Mouse (Mus musculus): ENCODE results near the gene Dtymk. TPM values are rescaled to one million over a fixed set of nuclear protein-coding genes. Genes with fewer than 3 reads are reported as not detected.
A peak's percentile ranks its signal among the peaks of the same experiment; 100 is the strongest.

Dtymk gene
- polyA plus RNA-seq, 1 experiment from 2014 or later = 281 TPM

- ATAC-seq (ENCODE audit: insufficient number of reproducible peaks, insufficient read depth, low FRiP score, low TSS enrichment, low read depth) = peak; percentile 95
- peak overlapping the region; percentile 70 for H3K9ac ChIP-seq (replicated peaks)
- peak overlapping the region; percentile 79 for H3K4me2 ChIP-seq
- no peaks in the 10 kb centered on the region for H3K27me3 ChIP-seq
- under 1% methylated on average over 30 of the region's 30 CpGs for WGBS
- no peaks in the 10 kb centered on the region for H3K9me3 ChIP-seq
- H3K4me3 ChIP-seq (replicated peaks) = peak overlapping the region; percentile 58
- H3K27ac ChIP-seq = peak overlapping the region; percentile 96
- H3K36me3 ChIP-seq = peaks cover 16% of the 10 kb centered on the region
- H3K4me1 ChIP-seq (replicated peaks) = peaks cover 5% of the 10 kb centered on the region
Observed at GRCm38 (mm10) chr1:93825105-93825674, 23.5 kb upstream of the Dtymk start.

- ATAC-seq (ENCODE audit: insufficient number of reproducible peaks, insufficient read depth, low FRiP score, low TSS enrichment, low read depth) = no peak
- Histone ChIP-seq H3K4me3 (replicated peaks) (peak within 1 kb of the TSS; percentile 58), H3K4me1 (replicated peaks) (peaks cover 5% of the 10 kb centered on the region), H3K27ac (peak within 1 kb of the TSS; percentile 96), H3K9ac (replicated peaks) (peak within 1 kb of the TSS; percentile 70), H3K36me3 (peaks cover 21% of the 10 kb centered on the region), H3K4me2 (peak within 1 kb of the TSS; percentile 79), H3K9me3 (no peaks in the 10 kb centered on the region), H3K27me3 (no peaks in the 10 kb centered on the region)
- 9% methylated on average over 10 of the region's 10 CpGs for WGBS
Observed at GRCm38 (mm10) chr1:93824609-93825008, 22.9 kb upstream of the Dtymk start, which contains the start of gene D2hgdh. TSS of gene D2hgdh (plus strand) at chr1:93824909.

- Histone ChIP-seq H3K4me3 (replicated peaks) (no peak overlapping the region), H3K36me3 (peaks cover 28% of the 10 kb centered on the region), H3K9ac (replicated peaks) (no peak overlapping the region), H3K27ac (peak overlapping the region; percentile 96; the same call in 1 of the 2 replicates), H3K9me3 (no peaks in the 10 kb centered on the region), H3K4me2 (peak overlapping the region; percentile 79), H3K4me1 (replicated peaks) (peaks cover 5% of the 10 kb centered on the region), H3K27me3 (no peaks in the 10 kb centered on the region)
- no peak for ATAC-seq (ENCODE audit: insufficient number of reproducible peaks, insufficient read depth, low FRiP score, low TSS enrichment, low read depth)
- WGBS = 81% methylated on average over 3 of the region's 3 CpGs
Observed at GRCm38 (mm10) chr1:93823796-93824495, 22.2 kb upstream of the Dtymk start.

- Histone ChIP-seq H3K4me2 (no peak overlapping the region), H3K4me1 (replicated peaks) (no peaks in the 10 kb centered on the region), H3K9me3 (no peaks in the 10 kb centered on the region), H3K27ac (no peak overlapping the region), H3K27me3 (no peaks in the 10 kb centered on the region), H3K4me3 (replicated peaks) (no peak overlapping the region), H3K36me3 (peaks cover 80% of the 10 kb centered on the region), H3K9ac (replicated peaks) (no peak overlapping the region)
- no peak for ATAC-seq (ENCODE audit: insufficient number of reproducible peaks, insufficient read depth, low FRiP score, low TSS enrichment, low read depth)
- 88% methylated on average over 7 of the region's 7 CpGs for WGBS
Observed at GRCm38 (mm10) chr1:93818722-93819121, 17.0 kb upstream of the Dtymk start.

- ATAC-seq (ENCODE audit: insufficient number of reproducible peaks, insufficient read depth, low FRiP score, low TSS enrichment, low read depth) = no peak
- Histone ChIP-seq H3K9me3 (no peaks in the 10 kb centered on the region), H3K9ac (replicated peaks) (no peak overlapping the region), H3K36me3 (peaks cover 88% of the 10 kb centered on the region), H3K27ac (no peak overlapping the region), H3K4me2 (no peak overlapping the region), H3K27me3 (no peaks in the 10 kb centered on the region), H3K4me3 (replicated peaks) (no peak overlapping the region), H3K4me1 (replicated peaks) (no peaks in the 10 kb centered on the region)
- WGBS = 97% methylated on average over 8 of the region's 8 CpGs
Observed at GRCm38 (mm10) chr1:93817823-93818532, 16.2 kb upstream of the Dtymk start.

GRCm38 (mm10) chr1:93811495-93812039 lies 9.8 kb upstream of the Dtymk start:
- Histone ChIP-seq H3K27ac (no peak overlapping the region), H3K27me3 (no peaks in the 10 kb centered on the region), H3K36me3 (peaks cover 94% of the 10 kb centered on the region), H3K4me3 (replicated peaks) (no peak overlapping the region), H3K9ac (replicated peaks) (no peak overlapping the region), H3K9me3 (no peaks in the 10 kb centered on the region), H3K4me2 (no peak overlapping the region), H3K4me1 (replicated peaks) (no peaks in the 10 kb centered on the region)
- WGBS = 94% methylated on average over 8 of the region's 8 CpGs
- no peak for ATAC-seq (ENCODE audit: insufficient number of reproducible peaks, insufficient read depth, low FRiP score, low TSS enrichment, low read depth)

- no peak overlapping the region for H3K9ac ChIP-seq (replicated peaks)
- H3K4me2 ChIP-seq = no peak overlapping the region
- no peaks in the 10 kb centered on the region for H3K9me3 ChIP-seq
- no peaks in the 10 kb centered on the region for H3K27me3 ChIP-seq
- peaks cover 7% of the 10 kb centered on the region; the same call in 1 of the 2 replicates for H3K4me1 ChIP-seq (replicated peaks)
- 96% methylated on average over 3 of the region's 3 CpGs for WGBS
- no peak overlapping the region for H3K4me3 ChIP-seq (replicated peaks)
- no peak for ATAC-seq (ENCODE audit: insufficient number of reproducible peaks, insufficient read depth, low FRiP score, low TSS enrichment, low read depth)
- peaks cover 86% of the 10 kb centered on the region for H3K36me3 ChIP-seq
- no peak overlapping the region for H3K27ac ChIP-seq
Observed at GRCm38 (mm10) chr1:93810011-93810410, 8.3 kb upstream of the Dtymk start.

- H3K4me3 ChIP-seq (replicated peaks) = no peak overlapping the region
- H3K9me3 ChIP-seq = no peaks in the 10 kb centered on the region
- ATAC-seq (ENCODE audit: insufficient number of reproducible peaks, insufficient read depth, low FRiP score, low TSS enrichment, low read depth) = no peak
- H3K27me3 ChIP-seq = no peaks in the 10 kb centered on the region
- no peak overlapping the region for H3K27ac ChIP-seq
- H3K4me1 ChIP-seq (replicated peaks) = peaks cover 15% of the 10 kb centered on the region
- peaks cover 75% of the 10 kb centered on the region for H3K36me3 ChIP-seq
- WGBS = 90% methylated on average over 4 of the region's 4 CpGs
- no peak overlapping the region for H3K4me2 ChIP-seq
- no peak overlapping the region for H3K9ac ChIP-seq (replicated peaks)
Observed at GRCm38 (mm10) chr1:93808871-93809270, 7.1 kb upstream of the Dtymk start.

- ATAC-seq (ENCODE audit: insufficient number of reproducible peaks, insufficient read depth, low FRiP score, low TSS enrichment, low read depth) = no peak
- H3K4me2 ChIP-seq = peak overlapping the region; percentile 83; the same call in 1 of the 2 replicates
- no peaks in the 10 kb centered on the region for H3K9me3 ChIP-seq
- H3K27ac ChIP-seq = no peak overlapping the region
- peaks cover 29% of the 10 kb centered on the region for H3K4me1 ChIP-seq (replicated peaks)
- no peak overlapping the region for H3K4me3 ChIP-seq (replicated peaks)
- WGBS = 74% methylated on average over 5 of the region's 5 CpGs
- no peaks in the 10 kb centered on the region for H3K27me3 ChIP-seq
- peaks cover 40% of the 10 kb centered on the region for H3K36me3 ChIP-seq
- no peak overlapping the region for H3K9ac ChIP-seq (replicated peaks)
Observed at GRCm38 (mm10) chr1:93805221-93805951, 3.7 kb upstream of the Dtymk start.

- 86% methylated on average over 4 of the region's 4 CpGs for WGBS
- H3K27ac ChIP-seq = no peak overlapping the region
- no peaks in the 10 kb centered on the region for H3K27me3 ChIP-seq
- peak overlapping the region; percentile 80; the same call in 1 of the 2 replicates for H3K9ac ChIP-seq (replicated peaks)
- H3K4me2 ChIP-seq = peak overlapping the region; percentile 83
- H3K4me3 ChIP-seq (replicated peaks) = peak overlapping the region; percentile 73
- peaks cover 29% of the 10 kb centered on the region for H3K4me1 ChIP-seq (replicated peaks)
- no peaks in the 10 kb centered on the region for H3K9me3 ChIP-seq
- ATAC-seq (ENCODE audit: insufficient number of reproducible peaks, insufficient read depth, low FRiP score, low TSS enrichment, low read depth) = no peak
- peaks cover 39% of the 10 kb centered on the region for H3K36me3 ChIP-seq
Observed at GRCm38 (mm10) chr1:93804818-93805217, 3.1 kb upstream of the Dtymk start.

All from limb, embryonic 12.5 days (tissue).